ENCODE assay signal across 9 mouse cellular contexts in the genomic region with DNA sequence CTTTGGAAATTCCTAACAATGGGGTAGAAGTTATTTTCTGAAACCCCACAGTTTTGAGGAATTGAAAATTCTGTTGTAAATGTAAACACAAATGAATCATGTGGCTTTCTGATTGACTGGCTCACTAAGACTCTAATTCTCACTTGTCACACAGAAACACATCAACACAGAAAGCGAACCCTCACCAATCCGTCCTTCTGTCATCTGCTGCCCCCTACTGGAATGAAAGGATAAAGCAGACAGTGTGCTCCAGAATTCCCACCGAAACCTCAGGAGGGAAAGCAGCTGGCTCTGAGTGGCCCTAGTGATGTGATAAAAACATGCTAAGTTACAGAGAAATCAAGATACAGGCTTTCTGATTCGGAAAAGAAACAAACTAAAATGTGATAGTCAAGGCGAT. TPM values are rescaled to one million over a fixed set of nuclear protein-coding genes. Genes with fewer than 3 reads are reported as not detected.
A peak's percentile ranks its signal among the peaks of the same experiment; 100 is the strongest.
DNase-seq lines count a peak whose midpoint lies in the region; ATAC-seq and TF ChIP-seq lines count a peak whose summit lies in the region.
"Had no signal": no experiment of that assay in that cellular context is flagged by ENCODE, and none has a peak within 500 bp of the region (broad histone marks: within the 10 kb centered on the region; RNA-seq: fewer than 3 reads in every experiment).

No protein-coding gene starts in this region.

- no peak overlapping the region for H3K27ac ChIP-seq in embryonic facial prominence, embryonic 10.5 days (replicated peaks)
- H3K27ac ChIP-seq in hindbrain, embryonic 10.5 days: no peak overlapping the region
- no peak overlapping the region for H3K27ac ChIP-seq in left cerebral cortex, adult 2 months
- no peak overlapping the region for H3K27ac ChIP-seq in midbrain, embryonic 15.5 days
- H3K27ac ChIP-seq: limb, embryonic 12.5 days had no signal

- intact Hi-C loops in left cerebral cortex, adult 2 months (cut with DNase I): loop anchor here (1.0 to 10.0 kb wide), 3 partner anchors 28 to 446 kb away; no protein-coding TSS in a partner anchor

- WGBS in embryonic facial prominence, embryonic 10.5 days: 10% methylated on average over 5 of the region's 5 CpGs
- WGBS in hindbrain, embryonic 10.5 days: 10% methylated on average over 5 of the region's 5 CpGs
- 6% methylated on average over 5 of the region's 5 CpGs for WGBS in midbrain, embryonic 15.5 days

- H3K9ac ChIP-seq in midbrain, embryonic 15.5 days: no peak overlapping the region
- H3K9ac ChIP-seq: limb, embryonic 12.5 days had no signal

- TF ChIP-seq CTCF in left cerebral cortex, adult 2 months (IDR thresholded peaks at IDR 0.05): peak; percentile 90

- H3K27me3 ChIP-seq in embryonic facial prominence, embryonic 10.5 days (replicated peaks; ENCODE audit: low read depth, poor library complexity, severe bottlenecking): no peaks in the 10 kb centered on the region
- no peaks in the 10 kb centered on the region for H3K27me3 ChIP-seq in hindbrain, embryonic 10.5 days (ENCODE audit: insufficient read depth, poor library complexity, severe bottlenecking)
- no peaks in the 10 kb centered on the region for H3K27me3 ChIP-seq in midbrain, embryonic 15.5 days (replicated peaks)
- H3K27me3 ChIP-seq: limb, embryonic 12.5 days had no signal

- no peaks in the 10 kb centered on the region for H3K4me1 ChIP-seq in embryonic facial prominence, embryonic 10.5 days
- no peaks in the 10 kb centered on the region for H3K4me1 ChIP-seq in hindbrain, embryonic 10.5 days (replicated peaks)
- no peaks in the 10 kb centered on the region for H3K4me1 ChIP-seq in midbrain, embryonic 15.5 days
- H3K4me1 ChIP-seq: limb, embryonic 12.5 days had no signal

- no peaks in the 10 kb centered on the region for H3K36me3 ChIP-seq in embryonic facial prominence, embryonic 10.5 days (replicated peaks)
- no peaks in the 10 kb centered on the region for H3K36me3 ChIP-seq in hindbrain, embryonic 10.5 days
- H3K36me3 ChIP-seq in midbrain, embryonic 15.5 days (replicated peaks): no peaks in the 10 kb centered on the region
- H3K36me3 ChIP-seq: limb, embryonic 12.5 days had no signal

- no peaks in the 10 kb centered on the region for H3K9me3 ChIP-seq in embryonic facial prominence, embryonic 10.5 days
- H3K9me3 ChIP-seq in hindbrain, embryonic 10.5 days: no peaks in the 10 kb centered on the region
- no peaks in the 10 kb centered on the region for H3K9me3 ChIP-seq in midbrain, embryonic 15.5 days
- H3K9me3 ChIP-seq: limb, embryonic 12.5 days had no signal

- DNase-seq in ovary, adult 18-20 months (ENCODE audit: low spot score): peak; percentile 10
- no peak for DNase-seq in ovary, postnatal 36 days (ENCODE audit: low spot score)
- DNase-seq in adrenal gland, adult 8-10 months: peak; percentile 33
- DNase-seq in embryonic facial prominence, embryonic 10.5 days (ENCODE audit: low spot score): peak; percentile 64
- DNase-seq in hindbrain, embryonic 10.5 days (ENCODE audit: low spot score): peak; percentile 59
- DNase-seq in left cerebral cortex, adult 2 months (ENCODE audit: extremely low spot score in 1 of 2, low spot score in 2 of 2): peak; percentile 63 to 72
- DNase-seq in testis, postnatal 10 days (ENCODE audit: low spot score): peak; percentile 60

- no peak overlapping the region for H3K4me3 ChIP-seq in embryonic facial prominence, embryonic 10.5 days
- no peak overlapping the region for H3K4me3 ChIP-seq in hindbrain, embryonic 10.5 days
- H3K4me3 ChIP-seq in left cerebral cortex, adult 2 months: no peak overlapping the region
- no peak overlapping the region for H3K4me3 ChIP-seq in midbrain, embryonic 15.5 days
- H3K4me3 ChIP-seq: limb, embryonic 12.5 days had no signal

- H3K4me2 ChIP-seq in midbrain, embryonic 15.5 days: no peak overlapping the region
- H3K4me2 ChIP-seq: limb, embryonic 12.5 days had no signal

- ATAC-seq in midbrain, embryonic 15.5 days (replicated peaks): peak; percentile 87

RNA-seq across cellular contexts. Expression of gene Uqcrfs1, which starts 14.4 kb away (rescaled TPM):
- 100 to 1,000 TPM; 184 to 287 (median 250) TPM for total RNA-seq in adrenal gland, adult 8-10 months (2022)
- 235 and 239 TPM in 2 replicates for polyA plus RNA-seq in embryonic facial prominence, embryonic 10.5 days (2016; fragmentation: Nextera tagmentation; extraction: Ambion mirVana)
- polyA plus RNA-seq in hindbrain, embryonic 10.5 days (2016; fragmentation: Nextera tagmentation; extraction: Ambion mirVana): 242 and 253 TPM in 2 replicates
- 100 to 1,000 TPM; 138 to 149 TPM for total RNA-seq in left cerebral cortex, adult 2 months (2021)
- 254 and 256 TPM in 2 replicates for polyA plus RNA-seq in midbrain, embryonic 15.5 days (2015; fragmentation: Nextera tagmentation; extraction: Ambion mirVana)
